Mouse (Mus musculus): Measurements from ENCODE around the gene Brwd3. TPM values are rescaled to one million over a fixed set of nuclear protein-coding genes. Genes with fewer than 3 reads are reported as not detected.

Brwd3 gene
- polyA plus RNA-seq, 2 experiments: 0.96 to 1.1 TPM

DNA sequence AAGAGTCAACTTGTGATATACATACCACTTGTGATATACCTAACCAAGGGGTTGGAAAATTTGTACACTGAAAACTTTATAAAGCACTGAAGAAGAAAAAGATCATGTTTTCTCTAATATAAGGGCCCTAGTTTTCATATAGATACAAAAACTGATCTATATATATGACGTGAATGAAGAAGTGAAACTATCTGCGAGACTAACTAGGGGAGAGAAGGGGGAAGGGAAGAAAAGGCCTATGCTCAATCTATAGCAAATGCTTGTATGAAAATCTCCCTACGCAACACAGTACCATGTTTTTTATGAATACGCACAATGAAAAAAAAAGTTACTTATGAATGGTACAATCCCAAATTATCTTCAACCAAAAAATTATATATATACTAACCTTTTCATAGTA lies 50.4 kb downstream of the Brwd3 start:
- no peaks in the 10 kb centered on the region for H3K9me3 ChIP-seq (ENCODE audit: control insufficient read depth, low read length)
- no peak for TF ChIP-seq CTCF (IDR thresholded peaks at IDR 0.05; ENCODE audit: low read depth)
- no peak for TF ChIP-seq EP300 (IDR thresholded peaks at IDR 0.05; ENCODE audit: low read depth)
- H3K4me1 ChIP-seq (replicated peaks; ENCODE audit: control insufficient read depth in 2 of 2, insufficient read depth in 2 of 2, low read length in 1 of 2): no peaks in the 10 kb centered on the region
- H3K36me3 ChIP-seq (replicated peaks; ENCODE audit: control insufficient read depth, insufficient read depth, low read depth): no peaks in the 10 kb centered on the region
- no peak overlapping the region for H3K4me3 ChIP-seq (ENCODE audit: insufficient read depth in 1 of 2, low read depth in 2 of 2, low read length in 2 of 2)
- no peak for DNase-seq (ENCODE audit: low read depth in 3 of 3, low spot score in 3 of 3)
- no peak overlapping the region for H3K27ac ChIP-seq
- no peaks in the 10 kb centered on the region for H3K27me3 ChIP-seq (ENCODE audit: control insufficient read depth, insufficient read depth, low read length)
- no peak for ATAC-seq (ENCODE audit: insufficient read depth)
- H3K4me2 ChIP-seq (ENCODE audit: low read depth): no peak overlapping the region
- H3K9ac ChIP-seq (replicated peaks): no peak overlapping the region
- 81% methylated on average over 4 of the region's 4 CpGs for WGBS (ENCODE audit: insufficient replicate concordance)

DNA sequence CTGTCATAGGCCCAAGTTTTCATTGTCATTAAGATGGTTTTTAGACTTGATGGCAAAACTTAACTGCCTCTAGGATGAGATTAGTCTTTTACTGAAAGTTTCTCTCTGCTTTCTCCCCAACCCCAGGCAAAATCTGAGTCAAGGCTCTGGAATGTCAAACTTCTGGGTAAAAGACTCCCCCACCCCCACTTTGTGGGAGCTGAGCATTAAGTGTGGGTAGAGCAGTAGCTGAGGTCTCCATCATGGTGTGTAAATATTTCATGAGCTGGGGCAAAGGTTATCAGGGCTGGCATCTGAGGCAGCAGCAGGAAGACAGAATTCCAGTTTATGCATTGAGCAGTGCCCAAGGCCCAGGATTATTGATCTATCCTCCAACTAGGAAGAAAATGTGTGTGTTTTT lies 102.4 kb downstream of the Brwd3 start:
- DNase-seq (ENCODE audit: low read depth in 3 of 3, low spot score in 3 of 3) (peak in 1 of 3 experiments; percentile 9), ATAC-seq (ENCODE audit: insufficient read depth) (no peak)
- Histone ChIP-seq H3K4me3 (ENCODE audit: insufficient read depth in 1 of 2, low read depth in 2 of 2, low read length in 2 of 2) (no peak overlapping the region), H3K27ac (no peak overlapping the region), H3K4me2 (ENCODE audit: low read depth) (no peak overlapping the region), H3K4me1 (replicated peaks; ENCODE audit: control insufficient read depth in 2 of 2, insufficient read depth in 2 of 2, low read length in 1 of 2) (no peaks in the 10 kb centered on the region), H3K36me3 (replicated peaks; ENCODE audit: control insufficient read depth, insufficient read depth, low read depth) (no peaks in the 10 kb centered on the region), H3K27me3 (ENCODE audit: control insufficient read depth, insufficient read depth, low read length) (no peaks in the 10 kb centered on the region), H3K9ac (replicated peaks) (no peak overlapping the region), H3K9me3 (ENCODE audit: control insufficient read depth, low read length) (no peaks in the 10 kb centered on the region)
- TF ChIP-seq EP300 (IDR thresholded peaks at IDR 0.05; ENCODE audit: low read depth): no peak
- TF ChIP-seq CTCF (IDR thresholded peaks at IDR 0.05; ENCODE audit: low read depth): no peak

DNA sequence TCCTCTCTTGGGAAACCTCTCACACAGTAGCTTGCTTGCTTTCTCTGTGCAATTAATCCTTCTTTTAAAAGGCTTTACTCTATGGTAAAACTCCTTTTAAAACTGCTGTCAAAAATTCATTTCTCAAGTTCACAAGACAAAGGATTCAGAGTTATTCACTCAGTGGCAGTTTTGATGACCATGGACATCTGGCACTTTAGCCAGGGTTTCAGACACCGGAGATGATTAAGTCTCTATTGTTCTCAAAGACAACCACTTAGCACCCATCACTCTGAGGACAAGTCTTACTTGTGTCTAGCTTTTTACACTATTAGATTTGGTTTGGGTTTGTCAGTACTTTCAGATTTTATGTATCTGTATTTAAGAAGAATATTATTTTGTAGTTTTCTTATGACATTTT lies 104.6 kb downstream of the Brwd3 start:
- H3K36me3 ChIP-seq (replicated peaks; ENCODE audit: control insufficient read depth, insufficient read depth, low read depth): no peaks in the 10 kb centered on the region
- H3K27ac ChIP-seq: no peak overlapping the region
- DNase-seq (ENCODE audit: low read depth in 3 of 3, low spot score in 3 of 3): no peak
- H3K4me3 ChIP-seq (ENCODE audit: insufficient read depth in 1 of 2, low read depth in 2 of 2, low read length in 2 of 2): no peak overlapping the region
- no peak for ATAC-seq (ENCODE audit: insufficient read depth)
- no peaks in the 10 kb centered on the region for H3K4me1 ChIP-seq (replicated peaks; ENCODE audit: control insufficient read depth in 2 of 2, insufficient read depth in 2 of 2, low read length in 1 of 2)
- WGBS (ENCODE audit: insufficient replicate concordance): 48% methylated on average over 1 of the region's 1 CpGs
- TF ChIP-seq CTCF (IDR thresholded peaks at IDR 0.05; ENCODE audit: low read depth): no peak
- no peak for TF ChIP-seq EP300 (IDR thresholded peaks at IDR 0.05; ENCODE audit: low read depth)
- no peak overlapping the region for H3K4me2 ChIP-seq (ENCODE audit: low read depth)
- H3K9ac ChIP-seq (replicated peaks): no peak overlapping the region
- H3K27me3 ChIP-seq (ENCODE audit: control insufficient read depth, insufficient read depth, low read length): no peaks in the 10 kb centered on the region
- H3K9me3 ChIP-seq (ENCODE audit: control insufficient read depth, low read length): no peaks in the 10 kb centered on the region

DNA sequence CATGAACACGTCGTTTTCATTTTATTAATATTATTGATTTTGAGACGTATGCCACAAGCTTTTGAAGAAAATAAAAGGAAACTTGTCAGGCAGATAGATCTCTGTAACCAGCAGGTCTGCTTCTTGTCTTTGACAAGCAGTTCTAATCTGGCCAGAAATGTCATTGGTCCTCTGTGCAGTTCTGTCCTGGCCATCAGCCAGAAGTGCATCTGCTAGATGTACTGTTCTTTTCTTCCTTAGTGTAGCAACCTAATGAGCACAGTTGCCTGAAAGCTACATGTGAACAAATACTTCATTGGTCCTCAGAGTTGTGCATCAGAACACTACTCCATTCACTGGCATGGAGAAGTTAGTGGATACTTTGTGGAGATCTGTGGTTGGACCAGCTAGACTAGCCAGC lies 105.1 kb downstream of the Brwd3 start:
- Histone ChIP-seq H3K4me2 (ENCODE audit: low read depth) (no peak overlapping the region), H3K36me3 (replicated peaks; ENCODE audit: control insufficient read depth, insufficient read depth, low read depth) (no peaks in the 10 kb centered on the region), H3K9ac (replicated peaks) (no peak overlapping the region), H3K27ac (no peak overlapping the region), H3K4me1 (replicated peaks; ENCODE audit: control insufficient read depth in 2 of 2, insufficient read depth in 2 of 2, low read length in 1 of 2) (no peaks in the 10 kb centered on the region), H3K9me3 (ENCODE audit: control insufficient read depth, low read length) (no peaks in the 10 kb centered on the region), H3K27me3 (ENCODE audit: control insufficient read depth, insufficient read depth, low read length) (no peaks in the 10 kb centered on the region), H3K4me3 (ENCODE audit: insufficient read depth in 1 of 2, low read depth in 2 of 2, low read length in 2 of 2) (no peak overlapping the region)
- 62% methylated on average over 3 of the region's 3 CpGs for WGBS (ENCODE audit: insufficient replicate concordance)
- ATAC-seq (ENCODE audit: insufficient read depth) (no peak), DNase-seq (ENCODE audit: low read depth in 3 of 3, low spot score in 3 of 3) (no peak)
- TF ChIP-seq CTCF (IDR thresholded peaks at IDR 0.05; ENCODE audit: low read depth) (no peak), EP300 (IDR thresholded peaks at IDR 0.05; ENCODE audit: low read depth) (no peak)

DNA sequence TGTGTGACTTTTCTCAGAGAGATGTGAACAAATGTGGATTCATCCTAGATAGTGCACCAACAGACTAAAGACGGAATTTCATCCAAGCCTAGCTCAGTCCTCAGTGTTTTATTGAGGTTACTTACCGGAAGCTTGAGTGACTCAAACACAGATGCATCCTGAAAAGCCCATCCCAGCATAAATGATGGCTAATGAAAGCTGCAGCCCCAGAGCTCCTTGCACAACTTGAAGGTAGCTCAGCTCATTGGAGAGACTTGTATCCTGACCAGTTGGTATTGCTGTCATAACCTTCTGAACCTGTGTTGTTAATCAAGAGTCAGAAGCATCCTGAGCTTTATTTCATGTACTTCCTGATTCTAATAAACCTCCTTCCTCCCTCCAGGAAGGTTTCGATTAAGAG lies 105.8 kb downstream of the Brwd3 start:
- no peak for DNase-seq (ENCODE audit: low read depth in 3 of 3, low spot score in 3 of 3)
- TF ChIP-seq EP300 (IDR thresholded peaks at IDR 0.05; ENCODE audit: low read depth) (no peak), CTCF (IDR thresholded peaks at IDR 0.05; ENCODE audit: low read depth) (no peak)
- 41% methylated on average over 3 of the region's 3 CpGs for WGBS (ENCODE audit: insufficient replicate concordance)

DNA sequence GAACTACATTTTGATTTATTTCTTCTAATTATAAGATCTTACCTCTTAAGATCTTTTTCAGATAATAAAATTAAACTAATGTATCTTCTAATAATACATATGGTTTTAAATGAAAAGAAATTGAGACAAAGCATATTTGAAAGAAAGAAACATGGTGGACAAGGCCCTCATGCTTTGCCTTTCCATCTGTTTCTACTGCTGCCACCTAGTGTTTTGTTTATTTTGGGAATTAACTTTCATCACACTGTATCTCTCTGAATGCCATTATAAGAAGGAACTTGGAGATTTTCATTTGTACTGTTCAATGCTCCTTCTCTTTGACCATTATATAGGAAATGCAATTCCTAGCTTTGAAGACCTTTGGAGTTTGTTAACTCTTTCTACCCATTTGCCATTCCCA lies 109.9 kb downstream of the Brwd3 start:
- H3K36me3 ChIP-seq (replicated peaks; ENCODE audit: control insufficient read depth, insufficient read depth, low read depth): no peaks in the 10 kb centered on the region
- TF ChIP-seq CTCF (IDR thresholded peaks at IDR 0.05; ENCODE audit: low read depth) (no peak), EP300 (IDR thresholded peaks at IDR 0.05; ENCODE audit: low read depth) (no peak)
- no peak for DNase-seq (ENCODE audit: low read depth in 3 of 3, low spot score in 3 of 3)
- H3K4me3 ChIP-seq (ENCODE audit: insufficient read depth in 1 of 2, low read depth in 2 of 2, low read length in 2 of 2): no peak overlapping the region
- no peak overlapping the region for H3K4me2 ChIP-seq (ENCODE audit: low read depth)
- H3K9ac ChIP-seq (replicated peaks): no peak overlapping the region
- H3K27me3 ChIP-seq (ENCODE audit: control insufficient read depth, insufficient read depth, low read length): no peaks in the 10 kb centered on the region
- no peaks in the 10 kb centered on the region for H3K4me1 ChIP-seq (replicated peaks; ENCODE audit: control insufficient read depth in 2 of 2, insufficient read depth in 2 of 2, low read length in 1 of 2)
- ATAC-seq (ENCODE audit: insufficient read depth): no peak
- no peaks in the 10 kb centered on the region for H3K9me3 ChIP-seq (ENCODE audit: control insufficient read depth, low read length)
- no peak overlapping the region for H3K27ac ChIP-seq

More for the DNA sequence above, 105.8 kb downstream of the Brwd3 start:
- Histone ChIP-seq H3K4me3 (ENCODE audit: insufficient read depth in 1 of 2, low read depth in 2 of 2, low read length in 2 of 2) (no peak overlapping the region), H3K36me3 (replicated peaks; ENCODE audit: control insufficient read depth, insufficient read depth, low read depth) (no peaks in the 10 kb centered on the region), H3K9ac (replicated peaks) (no peak overlapping the region), H3K4me2 (ENCODE audit: low read depth) (no peak overlapping the region), H3K9me3 (ENCODE audit: control insufficient read depth, low read length) (no peaks in the 10 kb centered on the region), H3K27ac (no peak overlapping the region), H3K4me1 (replicated peaks; ENCODE audit: control insufficient read depth in 2 of 2, insufficient read depth in 2 of 2, low read length in 1 of 2) (no peaks in the 10 kb centered on the region), H3K27me3 (ENCODE audit: control insufficient read depth, insufficient read depth, low read length) (no peaks in the 10 kb centered on the region)
- no peak for ATAC-seq (ENCODE audit: insufficient read depth)

All from liver, embryonic 14.5 days (tissue).